Mouse (Mus musculus): Measurements from ENCODE around the gene Pigv. TPM values are rescaled to one million over a fixed set of nuclear protein-coding genes. Genes with fewer than 3 reads are reported as not detected.
"Not testable (repeated sequence)": the region's sequence is repeated elsewhere in the genome, so short reads cannot be mapped to it uniquely, and the experiment has no call there.

Pigv gene
- polyA plus RNA-seq, 1 experiment from 2014 or later: 20.4 TPM

- 9% methylated on average over 4 of the region's 4 CpGs for WGBS
- H3K27ac ChIP-seq: no peak overlapping the region
- H3K4me2 ChIP-seq (replicated peaks): no peak overlapping the region
- H3K27me3 ChIP-seq: no peaks in the 10 kb centered on the region
- no peak overlapping the region for H3K4me3 ChIP-seq
- no peak for ATAC-seq (ENCODE audit: insufficient number of reproducible peaks, insufficient read depth, low FRiP score, low TSS enrichment)
- H3K4me1 ChIP-seq: peaks cover 28% of the 10 kb centered on the region
- H3K9ac ChIP-seq: no peak overlapping the region
- peaks cover 2% of the 10 kb centered on the region; the same call in 1 of the 2 replicates for H3K36me3 ChIP-seq
- H3K9me3 ChIP-seq: no peaks in the 10 kb centered on the region
Measured at GRCm38 (mm10) chr4:133656997-133657396, 15.4 kb downstream of the Pigv start.

GRCm38 (mm10) chr4:133656294-133656693, 16.2 kb downstream of the Pigv start:
- Histone ChIP-seq H3K27ac (no peak overlapping the region), H3K4me3 (no peak overlapping the region), H3K4me2 (replicated peaks) (no peak overlapping the region), H3K9me3 (no peaks in the 10 kb centered on the region), H3K36me3 (no peaks in the 10 kb centered on the region), H3K4me1 (peaks cover 28% of the 10 kb centered on the region), H3K9ac (no peak overlapping the region), H3K27me3 (no peaks in the 10 kb centered on the region)
- WGBS: 49% methylated on average over 4 of the region's 4 CpGs
- ATAC-seq (ENCODE audit: insufficient number of reproducible peaks, insufficient read depth, low FRiP score, low TSS enrichment): no peak

- not testable (repeated sequence) for H3K9me3 ChIP-seq; H3K27me3 ChIP-seq; ATAC-seq (ENCODE audit: insufficient number of reproducible peaks, insufficient read depth, low FRiP score, low TSS enrichment); H3K36me3 ChIP-seq; H3K4me3 ChIP-seq; H3K27ac ChIP-seq; H3K9ac ChIP-seq; H3K4me2 ChIP-seq (replicated peaks); H3K4me1 ChIP-seq
- WGBS: 97% methylated on average over 5 of the region's 5 CpGs
Measured at GRCm38 (mm10) chr4:133654070-133654469, 18.4 kb downstream of the Pigv start.

GRCm38 (mm10) chr4:133652746-133653145, 19.7 kb downstream of the Pigv start:
- Histone ChIP-seq H3K4me2 (replicated peaks) (no peak overlapping the region), H3K36me3 (no peaks in the 10 kb centered on the region), H3K9me3 (no peaks in the 10 kb centered on the region), H3K27me3 (no peaks in the 10 kb centered on the region), H3K27ac (no peak overlapping the region), H3K4me1 (no peaks in the 10 kb centered on the region; the same call in 1 of the 2 replicates), H3K4me3 (no peak overlapping the region), H3K9ac (no peak overlapping the region)
- no peak for ATAC-seq (ENCODE audit: insufficient number of reproducible peaks, insufficient read depth, low FRiP score, low TSS enrichment)
- 79% methylated on average over 10 of the region's 10 CpGs for WGBS

- no peak overlapping the region for H3K4me3 ChIP-seq
- no peak overlapping the region for H3K4me2 ChIP-seq (replicated peaks)
- H3K27me3 ChIP-seq: no peaks in the 10 kb centered on the region
- no peak overlapping the region for H3K9ac ChIP-seq
- no peak for ATAC-seq (ENCODE audit: insufficient number of reproducible peaks, insufficient read depth, low FRiP score, low TSS enrichment)
- WGBS: 66% methylated on average over 4 of the region's 4 CpGs
- H3K9me3 ChIP-seq: no peaks in the 10 kb centered on the region
- no peak overlapping the region for H3K27ac ChIP-seq
- H3K4me1 ChIP-seq: no peaks in the 10 kb centered on the region; the same call in 1 of the 2 replicates
- H3K36me3 ChIP-seq: no peaks in the 10 kb centered on the region
Measured at GRCm38 (mm10) chr4:133651986-133652385, 20.5 kb downstream of the Pigv start.

GRCm38 (mm10) chr4:133651445-133651844, 21.0 kb downstream of the Pigv start:
- Histone ChIP-seq H3K4me1 (no peaks in the 10 kb centered on the region; the same call in 1 of the 2 replicates), H3K27ac (no peak overlapping the region), H3K27me3 (no peaks in the 10 kb centered on the region), H3K9me3 (no peaks in the 10 kb centered on the region), H3K36me3 (no peaks in the 10 kb centered on the region), H3K4me2 (replicated peaks) (no peak overlapping the region), H3K9ac (no peak overlapping the region), H3K4me3 (no peak overlapping the region)
- no peak for ATAC-seq (ENCODE audit: insufficient number of reproducible peaks, insufficient read depth, low FRiP score, low TSS enrichment)
- WGBS: 49% methylated on average over 10 of the region's 10 CpGs

GRCm38 (mm10) chr4:133649989-133650699, 22.3 kb downstream of the Pigv start, which contains the start of gene Zdhhc18:
Gene Zdhhc18 (minus strand): TSS chr4:133650154.
- H3K27ac ChIP-seq: no peak within 1 kb of the TSS
- H3K36me3 ChIP-seq: no peaks in the 10 kb centered on the region
- peak within 1 kb of the TSS; percentile 40 for H3K4me2 ChIP-seq (replicated peaks)
- WGBS: 38% methylated on average over 7 of the region's 7 CpGs
- no peaks in the 10 kb centered on the region for H3K9me3 ChIP-seq
- H3K27me3 ChIP-seq: no peaks in the 10 kb centered on the region
- no peaks in the 10 kb centered on the region for H3K4me1 ChIP-seq
- no peak for ATAC-seq (ENCODE audit: insufficient number of reproducible peaks, insufficient read depth, low FRiP score, low TSS enrichment)
- peak within 1 kb of the TSS; percentile 22; the same call in 1 of the 2 replicates for H3K4me3 ChIP-seq
- H3K9ac ChIP-seq: no peak within 1 kb of the TSS

- Histone ChIP-seq H3K4me2 (replicated peaks) (peak overlapping the region; percentile 40), H3K4me3 (peak overlapping the region; percentile 22; the same call in 1 of the 2 replicates)
- not testable (repeated sequence) for H3K9ac ChIP-seq; H3K27me3 ChIP-seq; ATAC-seq (ENCODE audit: insufficient number of reproducible peaks, insufficient read depth, low FRiP score, low TSS enrichment); H3K36me3 ChIP-seq; H3K4me1 ChIP-seq; H3K9me3 ChIP-seq; H3K27ac ChIP-seq
- 89% methylated on average over 5 of the region's 5 CpGs for WGBS
Measured at GRCm38 (mm10) chr4:133649464-133649863, 23.0 kb downstream of the Pigv start.

- Histone ChIP-seq H3K4me1 (no peaks in the 10 kb centered on the region), H3K9ac (no peak overlapping the region), H3K4me3 (no peak overlapping the region), H3K4me2 (replicated peaks) (0 out of 2 replicates have a peak overlapping the region, but pooled peaks have one; percentile 11), H3K27me3 (no peaks in the 10 kb centered on the region), H3K27ac (no peak overlapping the region), H3K36me3 (no peaks in the 10 kb centered on the region), H3K9me3 (0 out of 2 replicates have a peak, but pooled peaks cover 8% of the 10 kb centered on the region)
- 40% methylated on average over 21 of the region's 21 CpGs for WGBS
- ATAC-seq (ENCODE audit: insufficient number of reproducible peaks, insufficient read depth, low FRiP score, low TSS enrichment): no peak
Measured at GRCm38 (mm10) chr4:133645680-133646079, 26.8 kb downstream of the Pigv start.

- no peak overlapping the region for H3K4me2 ChIP-seq (replicated peaks)
- H3K27me3 ChIP-seq: no peaks in the 10 kb centered on the region
- H3K4me3 ChIP-seq: no peak overlapping the region
- H3K36me3 ChIP-seq: no peaks in the 10 kb centered on the region
- no peak for ATAC-seq (ENCODE audit: insufficient number of reproducible peaks, insufficient read depth, low FRiP score, low TSS enrichment)
- WGBS: 94% methylated on average over 3 of the region's 3 CpGs
- 0 out of 2 replicates have a peak, but pooled peaks cover 8% of the 10 kb centered on the region for H3K9me3 ChIP-seq
- no peak overlapping the region for H3K9ac ChIP-seq
- no peaks in the 10 kb centered on the region for H3K4me1 ChIP-seq
- no peak overlapping the region for H3K27ac ChIP-seq
Measured at GRCm38 (mm10) chr4:133645195-133645594, 27.3 kb downstream of the Pigv start.

- ATAC-seq (ENCODE audit: insufficient number of reproducible peaks, insufficient read depth, low FRiP score, low TSS enrichment): no peak
- no peaks in the 10 kb centered on the region for H3K9me3 ChIP-seq
- H3K4me1 ChIP-seq: peaks cover 21% of the 10 kb centered on the region
- no peaks in the 10 kb centered on the region for H3K36me3 ChIP-seq
- WGBS: 81% methylated on average over 5 of the region's 5 CpGs
- no peak overlapping the region for H3K4me2 ChIP-seq (replicated peaks)
- no peak overlapping the region for H3K27ac ChIP-seq
- no peak overlapping the region for H3K4me3 ChIP-seq
- H3K9ac ChIP-seq: no peak overlapping the region
- no peaks in the 10 kb centered on the region for H3K27me3 ChIP-seq
Measured at GRCm38 (mm10) chr4:133634043-133634410, 38.4 kb downstream of the Pigv start.

GRCm38 (mm10) chr4:133633332-133634042, 39.0 kb downstream of the Pigv start:
- peak overlapping the region; percentile 70 for H3K4me3 ChIP-seq
- peak; percentile 55; the same call in 1 of the 2 replicates for ATAC-seq (ENCODE audit: insufficient number of reproducible peaks, insufficient read depth, low FRiP score, low TSS enrichment)
- H3K36me3 ChIP-seq: no peaks in the 10 kb centered on the region
- 8% methylated on average over 41 of the region's 47 CpGs for WGBS
- peak overlapping the region; percentile 73 for H3K27ac ChIP-seq
- no peaks in the 10 kb centered on the region for H3K27me3 ChIP-seq
- H3K4me2 ChIP-seq (replicated peaks): peak overlapping the region; percentile 88; the same call in 1 of the 2 replicates
- H3K4me1 ChIP-seq: peaks cover 21% of the 10 kb centered on the region
- peak overlapping the region; percentile 91 for H3K9ac ChIP-seq
- H3K9me3 ChIP-seq: no peaks in the 10 kb centered on the region
